Mouse (Mus musculus) G1E-ER4 (cell line): ENCODE measurements around the gene Mfrp. TPM values are rescaled to one million over a fixed set of nuclear protein-coding genes. Genes with fewer than 3 reads are reported as not detected.

Source experiments
- GATA1 ChIP-seq: IDR thresholded peaks from one replicate; pipeline ENCODE4 v1.8.0; 2012; ENCODE audit warnings: low read length, inconsistent platforms
- polyA plus RNA-seq: library from polyadenylated mRNA; stranded (reverse); fragments of >175 nt; gene quantifications from 2 replicates; pipeline ENCODE4 v1.2.3, GENCODE M21; 2012

Mfrp gene
- not detected in 2 replicates for polyA plus RNA-seq

DNA sequence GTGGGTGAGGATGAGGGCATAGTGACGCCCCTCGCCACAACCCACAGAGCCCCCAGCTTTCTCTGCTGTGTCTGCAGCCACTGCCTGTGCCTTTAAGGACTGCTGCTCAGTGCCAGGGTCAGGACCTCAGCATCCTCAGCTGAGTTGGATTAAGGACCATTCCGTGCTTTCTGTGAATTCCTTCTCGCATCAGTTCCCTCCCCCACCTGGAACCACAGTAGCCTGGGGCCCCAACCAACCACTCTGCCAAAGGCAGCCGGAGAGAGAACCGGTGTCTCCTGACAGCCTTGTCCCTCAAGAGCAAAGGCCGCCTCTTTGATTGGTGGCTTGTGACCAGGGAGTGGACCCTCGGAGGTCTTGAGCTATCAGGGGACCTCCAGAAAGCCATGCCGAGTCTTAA, at the start of gene Mfrp:
Gene Mfrp (plus strand): TSS at position 240 of the 400 bp plus-strand sequence.
- TF ChIP-seq GATA1, result no peak

DNA sequence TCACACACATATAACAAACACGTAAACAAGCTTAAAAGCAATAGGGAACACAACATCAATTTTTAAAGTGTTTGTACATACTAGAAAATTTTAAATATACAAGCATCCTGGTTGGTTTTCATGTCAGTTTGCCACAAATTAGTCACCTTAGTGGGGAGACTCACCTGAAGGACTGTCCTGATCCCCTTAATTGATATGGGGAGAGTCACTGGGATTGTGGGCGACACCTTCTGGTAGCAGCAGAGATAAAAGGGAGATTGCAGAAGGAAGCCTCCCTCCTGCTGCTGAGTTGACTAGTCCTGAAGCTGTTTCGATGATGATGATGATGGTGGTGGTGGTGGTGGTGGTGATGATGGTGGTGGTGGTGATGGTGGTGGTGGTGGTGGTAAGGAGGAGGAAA, 48.7 kb upstream of the Mfrp start:
- no peak for TF ChIP-seq GATA1

DNA sequence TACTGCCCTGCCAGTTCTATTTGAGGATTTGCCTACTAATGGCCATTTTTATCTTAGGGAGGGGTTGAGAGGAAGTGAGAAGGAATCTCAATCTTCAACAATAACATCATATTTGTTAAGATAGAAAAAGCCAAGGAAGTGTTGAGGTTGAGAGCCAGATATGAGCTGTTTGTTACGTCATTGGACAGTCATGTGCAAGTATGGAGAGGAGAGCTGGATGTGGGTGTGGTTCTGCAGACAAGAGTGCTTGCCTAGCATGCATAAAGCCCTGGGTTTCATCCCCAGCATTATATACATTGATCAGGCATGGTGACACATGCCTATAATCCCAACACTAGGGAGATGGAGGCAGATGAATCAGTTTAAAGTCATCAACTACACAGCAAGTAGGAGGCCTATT, 47.6 kb upstream of the Mfrp start:
- TF ChIP-seq GATA1, result no peak

DNA sequence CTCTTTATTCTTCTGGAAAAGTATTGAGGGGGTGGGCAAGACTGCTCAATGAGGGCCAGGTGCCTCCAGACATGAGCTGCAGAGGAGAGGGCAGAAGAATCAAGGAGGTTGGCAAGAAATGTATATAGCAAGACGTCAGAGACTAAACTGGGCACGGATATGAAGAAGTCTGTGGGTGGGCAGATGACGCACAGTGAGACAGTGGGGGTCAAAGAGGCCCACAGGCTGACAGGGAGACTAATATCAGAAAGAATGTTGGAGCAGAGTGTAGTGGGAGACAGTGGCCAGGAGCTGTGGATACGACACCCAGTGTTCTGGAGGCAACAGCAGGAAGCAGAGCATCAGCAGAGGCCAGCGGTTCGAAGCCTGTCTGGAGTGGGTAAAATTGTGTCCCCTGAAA, 42.9 kb upstream of the Mfrp start:
- no peak for TF ChIP-seq GATA1

DNA sequence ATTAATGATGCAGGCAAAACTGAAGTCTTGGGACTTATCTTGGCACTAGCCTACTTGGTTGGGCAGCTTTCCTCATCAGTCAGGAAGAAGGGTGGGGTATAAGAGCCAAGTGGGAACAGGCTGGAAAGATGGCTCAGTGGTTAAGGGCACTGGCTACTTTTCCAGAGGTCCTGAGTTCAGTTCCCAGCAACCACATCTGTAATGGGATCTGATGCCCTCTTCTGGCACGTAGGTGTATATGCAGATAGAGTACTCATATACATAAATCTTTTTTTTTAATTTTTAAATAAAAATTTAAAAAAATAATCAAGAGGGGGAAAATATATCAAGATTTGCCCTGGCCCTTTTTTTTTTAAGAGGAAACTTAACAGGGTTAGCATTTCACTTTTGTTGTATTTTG, 36.4 kb upstream of the Mfrp start:
- no peak for TF ChIP-seq GATA1

DNA sequence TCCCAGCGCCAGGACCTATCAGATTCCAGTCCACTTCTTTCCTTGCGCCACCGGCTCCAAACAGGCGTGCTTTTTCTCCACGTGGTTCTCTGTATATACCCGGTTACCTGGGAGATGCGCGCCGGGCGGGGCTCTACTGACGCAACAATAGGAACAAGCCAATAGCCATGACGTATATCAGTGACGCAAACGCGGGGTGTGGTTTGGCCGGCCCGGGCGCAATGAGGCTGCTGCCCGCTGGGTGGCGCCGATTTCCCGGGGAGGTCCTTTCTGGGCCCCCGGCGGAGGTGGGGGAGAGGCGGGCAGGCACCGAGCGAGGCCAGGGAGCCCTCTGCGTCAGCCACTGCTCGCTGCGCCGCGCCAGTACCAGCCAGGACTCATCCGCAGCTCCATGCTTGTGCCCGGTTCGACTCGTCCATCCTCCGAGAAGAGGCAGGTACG, 34.7 kb upstream of the Mfrp start, which contains the start of gene Usp2:
Gene Usp2 (plus strand): TSS at position 237 of the 441 bp plus-strand sequence.
- TF ChIP-seq GATA1, result no peak

- no peak for TF ChIP-seq GATA1
Observed at GRCm38 (mm10) chr9:44067241-44067959, 34.1 kb upstream of the Mfrp start.

DNA sequence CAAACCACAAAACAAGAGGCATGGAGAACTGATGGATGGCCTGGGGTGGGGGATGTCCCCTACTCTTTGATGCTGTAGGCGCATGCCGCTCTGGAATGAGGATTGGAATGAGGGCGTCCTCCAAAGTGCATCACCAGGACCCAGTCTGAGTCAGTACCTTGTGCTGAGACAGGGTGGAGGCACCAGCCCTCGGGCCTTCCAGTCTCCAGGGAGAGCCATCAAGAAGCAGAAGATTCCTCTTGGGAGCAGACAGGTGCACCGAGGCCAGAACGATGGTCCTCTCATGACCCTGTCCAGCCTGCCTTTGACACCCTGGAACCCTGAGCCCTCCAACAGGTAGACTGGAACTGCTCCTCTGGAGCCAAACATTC, 33.6 kb upstream of the Mfrp start:
- no peak for TF ChIP-seq GATA1

DNA sequence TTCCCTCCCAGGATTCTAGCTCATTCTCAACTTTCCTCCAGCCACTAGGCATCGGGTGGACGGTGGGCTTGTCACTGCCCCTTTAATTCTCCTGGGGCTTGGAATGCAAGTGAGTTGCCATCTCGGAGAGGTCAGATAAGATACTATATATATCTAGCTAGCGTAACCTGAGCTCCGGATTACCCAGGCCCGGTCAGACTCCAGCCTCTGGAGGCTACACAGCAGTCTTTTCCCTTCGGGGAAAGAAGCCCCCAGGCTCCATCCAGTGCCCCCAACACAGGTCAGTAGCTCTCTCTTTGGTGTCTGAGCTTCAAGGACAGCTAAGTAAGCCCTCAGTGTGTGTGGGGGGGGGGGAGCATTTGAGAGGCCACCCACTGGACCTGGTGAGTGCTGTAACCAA, 32.3 kb upstream of the Mfrp start:
- no peak for TF ChIP-seq GATA1

DNA sequence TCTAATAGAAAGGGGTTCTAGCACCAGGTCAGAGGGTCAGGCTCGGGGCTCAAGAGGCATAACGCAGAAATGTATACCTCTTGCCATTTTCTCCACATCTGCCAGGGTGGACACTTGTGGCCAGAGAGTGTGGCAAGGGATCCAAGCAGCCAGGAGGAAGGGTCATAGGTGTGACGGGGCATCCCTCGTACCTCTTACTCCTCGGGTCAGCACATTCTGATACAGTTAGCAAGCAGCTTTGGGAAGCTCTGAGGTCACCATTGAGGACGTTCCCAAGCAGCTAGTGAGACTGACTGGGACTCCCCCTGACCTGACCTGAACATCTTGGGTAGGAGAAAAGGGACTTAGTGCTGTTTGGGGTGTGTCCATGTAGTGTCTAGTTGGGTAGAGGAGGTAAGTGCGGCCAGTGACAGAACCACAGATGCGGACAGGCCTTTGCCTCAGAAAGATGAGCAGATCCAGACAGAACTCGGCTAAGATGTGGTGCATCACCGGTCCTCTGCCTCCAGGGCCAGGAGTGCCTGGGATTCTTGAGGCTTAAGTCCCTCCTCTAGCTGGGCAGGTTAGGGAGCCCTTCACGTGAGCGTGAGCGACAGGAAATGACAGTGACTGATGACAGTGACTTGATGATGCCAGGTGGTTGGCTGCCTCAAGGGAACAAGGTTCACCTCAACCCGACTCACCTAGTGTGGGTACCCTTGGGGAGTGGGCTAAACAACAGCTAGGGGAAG, 31.3 kb upstream of the Mfrp start:
- TF ChIP-seq GATA1, result no peak

DNA sequence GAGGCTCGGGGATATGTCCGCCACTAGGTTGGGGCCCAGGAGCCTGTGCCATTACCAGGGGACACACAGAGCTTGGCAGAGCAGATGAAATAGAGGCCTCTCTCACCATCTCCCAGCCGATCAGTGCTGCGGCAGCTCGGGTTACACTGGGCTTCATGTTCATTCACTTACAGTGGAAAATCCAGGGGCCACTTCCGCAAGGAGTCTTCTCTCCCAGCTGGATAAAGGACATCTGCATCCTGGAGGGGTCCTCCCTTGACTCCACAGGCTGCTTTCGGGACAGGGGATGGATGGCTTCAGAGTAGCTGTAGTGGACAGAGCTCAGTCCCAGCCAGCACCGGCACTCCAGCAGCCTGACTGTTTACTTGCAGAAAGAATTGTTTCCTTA, 30.7 kb upstream of the Mfrp start:
- no peak for TF ChIP-seq GATA1

DNA sequence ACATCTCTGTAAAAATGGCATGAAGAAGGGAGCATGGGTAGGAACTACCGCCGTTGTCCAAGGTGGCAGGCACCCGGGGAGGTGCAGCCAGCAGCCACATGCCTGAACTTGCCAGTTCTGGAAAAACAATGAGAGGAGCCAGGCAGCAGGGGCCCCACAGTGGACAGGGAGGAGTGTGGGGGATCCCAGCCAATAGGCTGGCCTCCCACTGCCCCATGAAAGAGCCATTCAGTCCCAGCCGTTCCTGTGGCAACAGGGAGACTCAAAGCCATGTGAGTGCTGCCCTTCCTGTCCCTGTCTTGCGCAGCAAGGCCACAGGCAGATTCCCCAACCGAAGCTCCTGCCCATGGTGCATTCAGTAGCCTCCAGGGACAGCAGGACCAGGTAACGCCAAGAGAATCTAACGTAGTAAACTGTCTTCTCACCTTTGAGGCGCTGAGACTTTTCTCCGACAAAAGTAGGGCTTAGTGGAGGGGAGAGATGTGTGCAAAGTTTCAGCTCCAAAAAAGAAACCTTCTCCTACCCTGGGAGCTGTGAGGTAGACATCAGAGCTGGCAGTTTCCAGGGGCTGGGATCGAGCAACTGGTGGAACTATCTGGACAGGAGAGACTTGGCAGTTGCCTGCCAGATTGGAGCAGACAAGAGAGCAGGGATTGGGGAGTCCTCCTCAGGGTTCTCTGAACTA, 29.5 kb upstream of the Mfrp start:
- no peak for TF ChIP-seq GATA1

DNA sequence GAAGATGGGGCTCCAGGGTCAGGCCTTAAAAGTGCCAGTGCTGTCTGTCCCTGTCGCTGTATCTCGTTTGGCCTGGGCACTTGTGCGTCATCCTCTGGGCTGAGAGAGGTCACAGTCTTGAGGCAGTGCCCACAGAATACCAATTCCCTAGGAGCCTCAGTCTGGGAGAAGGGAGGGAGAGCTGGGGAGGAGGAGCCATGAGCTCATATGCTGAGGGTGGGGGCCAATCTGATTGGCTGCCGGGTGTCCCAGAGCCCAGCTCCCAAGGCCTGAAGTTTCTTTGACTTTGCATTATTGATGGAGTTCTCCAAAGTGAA, 29.0 kb upstream of the Mfrp start:
- TF ChIP-seq GATA1, result no peak

DNA sequence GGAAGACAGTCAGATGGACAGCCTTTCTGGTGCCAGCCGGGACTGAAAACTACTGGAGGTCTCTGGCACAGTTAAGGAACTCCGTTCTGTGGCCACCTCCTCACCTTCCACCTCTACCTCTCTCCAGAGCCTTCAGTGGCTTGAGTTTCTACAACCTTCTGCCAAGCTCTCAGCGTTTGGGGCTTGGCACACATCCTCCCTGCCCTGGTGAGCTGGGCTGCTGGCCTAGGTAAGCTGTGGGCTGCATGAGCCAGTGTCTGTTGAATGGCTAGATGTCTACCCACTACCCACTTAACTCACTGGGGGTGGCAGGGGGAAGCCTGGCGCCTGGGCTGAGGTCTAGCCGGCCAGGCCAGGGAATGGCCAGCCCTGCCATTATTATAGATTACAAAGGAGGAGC, 28.4 kb upstream of the Mfrp start:
- TF ChIP-seq GATA1, result no peak

DNA sequence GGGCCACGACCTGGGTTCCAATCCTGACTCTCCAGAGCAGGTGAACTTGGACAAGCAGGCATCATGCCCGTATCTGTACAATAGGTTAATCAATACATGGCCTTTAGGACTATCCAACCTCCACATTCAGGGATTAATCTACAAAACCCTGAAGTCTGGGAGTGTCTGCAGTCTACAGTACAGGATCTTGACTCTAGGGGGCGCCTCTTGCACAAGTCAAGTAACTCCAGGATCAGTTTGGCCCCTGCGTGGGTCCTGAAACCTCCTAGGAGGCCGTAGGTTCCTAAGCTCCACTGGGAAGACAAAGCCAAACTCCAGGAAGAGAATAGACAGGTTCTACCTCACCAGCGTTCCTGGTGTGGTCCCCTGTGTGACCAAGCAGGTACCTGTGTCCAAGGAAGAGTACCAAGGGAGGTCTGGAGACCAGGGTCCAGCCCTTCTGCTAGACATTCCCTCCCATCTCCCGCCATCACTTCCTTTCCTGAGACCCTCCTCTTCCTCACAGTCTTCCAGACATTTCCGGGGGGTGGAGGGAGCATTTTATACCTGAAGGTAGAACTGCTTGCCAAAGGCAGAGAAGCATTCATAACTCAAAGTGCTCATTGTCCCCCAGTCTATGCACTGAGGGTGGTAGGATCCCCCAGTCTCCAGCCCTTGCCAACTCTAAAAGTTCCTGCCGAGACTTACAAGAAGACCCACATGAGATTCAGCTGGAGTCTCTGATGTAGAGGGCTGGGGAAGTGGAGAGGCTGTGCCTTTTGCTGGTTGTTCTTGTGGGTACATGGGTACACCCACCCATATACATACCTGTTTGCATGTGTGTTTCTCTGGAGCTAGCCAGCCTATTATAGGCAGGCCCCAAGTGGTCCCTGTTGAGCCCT, 26.9 kb upstream of the Mfrp start:
- no peak for TF ChIP-seq GATA1
